Mouse (Mus musculus): Measurements from ENCODE around the gene Pptc7. TPM values are rescaled to one million over a fixed set of nuclear protein-coding genes. Genes with fewer than 3 reads are reported as not detected.

Pptc7 gene
- polyA plus RNA-seq, 1 experiment from 2014 or later, result 8.3 TPM

GRCm38 (mm10) chr5:122243781-122244523 lies 40.2 kb upstream of the Pptc7 start:
- peaks cover 3% of the 10 kb centered on the region for H3K36me3 ChIP-seq (replicated peaks; ENCODE audit: control insufficient read depth, insufficient read depth, low read depth, low read length)
- no peak overlapping the region for H3K4me2 ChIP-seq (ENCODE audit: low read depth, low read length)
- no peak for ATAC-seq (replicated peaks; ENCODE audit: insufficient number of reproducible peaks, low FRiP score, low TSS enrichment, low read depth)

GRCm38 (mm10) chr5:122245186-122245585 lies 39.0 kb upstream of the Pptc7 start:
- no peak for DNase-seq (ENCODE audit: low spot score)
- peaks cover 3% of the 10 kb centered on the region for H3K36me3 ChIP-seq (replicated peaks; ENCODE audit: control insufficient read depth, insufficient read depth, low read depth, low read length)
- no peak overlapping the region for H3K4me2 ChIP-seq (ENCODE audit: low read depth, low read length)
- no peak overlapping the region for H3K27ac ChIP-seq (replicated peaks; ENCODE audit: low read depth, low read length)
- 69% methylated on average over 3 of the region's 3 CpGs for WGBS
- no peak overlapping the region for H3K9ac ChIP-seq (replicated peaks; ENCODE audit: low read length)
- no peaks in the 10 kb centered on the region for H3K27me3 ChIP-seq (ENCODE audit: control insufficient read depth, insufficient read depth, low read length)
- H3K4me3 ChIP-seq (ENCODE audit: low read depth, low read length), result no peak overlapping the region
- no peaks in the 10 kb centered on the region for H3K4me1 ChIP-seq (ENCODE audit: control insufficient read depth, insufficient read depth, low read length)
- no peak for ATAC-seq (replicated peaks; ENCODE audit: insufficient number of reproducible peaks, low FRiP score, low TSS enrichment, low read depth)
- no peaks in the 10 kb centered on the region for H3K9me3 ChIP-seq (replicated peaks; ENCODE audit: control insufficient read depth, low read length)

More at GRCm38 (mm10) chr5:122243781-122244523, 40.2 kb upstream of the Pptc7 start:
- H3K9me3 ChIP-seq (replicated peaks; ENCODE audit: control insufficient read depth, low read length), result no peaks in the 10 kb centered on the region
- no peaks in the 10 kb centered on the region; the same call in 1 of the 2 replicates for H3K4me1 ChIP-seq (ENCODE audit: control insufficient read depth, insufficient read depth, low read length)
- WGBS, result 86% methylated on average over 17 of the region's 17 CpGs
- DNase-seq (ENCODE audit: low spot score), result no peak
- no peak overlapping the region for H3K27ac ChIP-seq (replicated peaks; ENCODE audit: low read depth, low read length)
- no peak overlapping the region for H3K4me3 ChIP-seq (ENCODE audit: low read depth, low read length)
- no peak overlapping the region for H3K9ac ChIP-seq (replicated peaks; ENCODE audit: low read length)
- no peaks in the 10 kb centered on the region for H3K27me3 ChIP-seq (ENCODE audit: control insufficient read depth, insufficient read depth, low read length)

DNA sequence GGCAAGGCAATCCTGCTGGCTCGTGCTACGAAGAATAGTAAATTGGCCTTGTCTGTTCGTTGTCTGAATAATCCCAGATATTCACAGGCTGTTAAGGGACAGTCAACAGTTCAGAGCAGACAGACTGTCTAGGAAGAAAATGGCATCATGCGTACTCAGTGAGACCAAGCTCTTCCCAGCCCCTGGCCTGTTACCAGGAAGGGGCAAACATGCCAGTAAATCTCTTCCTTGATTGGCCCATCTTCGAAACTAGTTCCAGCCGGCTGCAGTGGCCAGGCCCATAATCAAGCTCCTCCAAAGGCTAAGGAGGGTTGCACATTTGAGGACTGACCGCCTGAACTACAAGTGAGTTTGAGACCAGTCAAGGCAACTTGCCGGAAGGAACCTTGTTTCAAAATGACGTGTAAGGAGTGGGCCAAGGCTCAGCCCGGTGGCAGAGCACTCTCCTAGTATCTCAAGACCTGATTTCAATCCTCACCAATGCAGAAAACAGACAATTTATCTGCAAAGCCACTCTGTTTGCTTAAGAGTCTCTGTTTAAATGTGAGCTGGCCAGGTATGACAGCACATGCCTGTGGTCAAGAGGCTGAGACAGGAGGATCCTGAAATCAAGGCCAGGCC lies 37.5 kb upstream of the Pptc7 start:
- Histone ChIP-seq H3K27ac (replicated peaks; ENCODE audit: low read depth, low read length) (no peak overlapping the region), H3K4me1 (ENCODE audit: control insufficient read depth, insufficient read depth, low read length) (no peaks in the 10 kb centered on the region), H3K9ac (replicated peaks; ENCODE audit: low read length) (no peak overlapping the region), H3K4me3 (ENCODE audit: low read depth, low read length) (no peak overlapping the region), H3K36me3 (replicated peaks; ENCODE audit: control insufficient read depth, insufficient read depth, low read depth, low read length) (no peaks in the 10 kb centered on the region), H3K27me3 (ENCODE audit: control insufficient read depth, insufficient read depth, low read length) (no peaks in the 10 kb centered on the region), H3K4me2 (ENCODE audit: low read depth, low read length) (no peak overlapping the region), H3K9me3 (replicated peaks; ENCODE audit: control insufficient read depth, low read length) (no peaks in the 10 kb centered on the region)
- no peak for ATAC-seq (replicated peaks; ENCODE audit: insufficient number of reproducible peaks, low FRiP score, low TSS enrichment, low read depth)
- WGBS, result 83% methylated on average over 10 of the region's 10 CpGs
- no peak for DNase-seq (ENCODE audit: low spot score)

GRCm38 (mm10) chr5:122247529-122247928 lies 36.6 kb upstream of the Pptc7 start:
- ATAC-seq (replicated peaks; ENCODE audit: insufficient number of reproducible peaks, low FRiP score, low TSS enrichment, low read depth), result no peak
- Histone ChIP-seq H3K36me3 (replicated peaks; ENCODE audit: control insufficient read depth, insufficient read depth, low read depth, low read length) (no peaks in the 10 kb centered on the region), H3K4me2 (ENCODE audit: low read depth, low read length) (no peak overlapping the region), H3K4me3 (ENCODE audit: low read depth, low read length) (no peak overlapping the region), H3K9me3 (replicated peaks; ENCODE audit: control insufficient read depth, low read length) (no peaks in the 10 kb centered on the region), H3K9ac (replicated peaks; ENCODE audit: low read length) (no peak overlapping the region), H3K27me3 (ENCODE audit: control insufficient read depth, insufficient read depth, low read length) (no peaks in the 10 kb centered on the region), H3K27ac (replicated peaks; ENCODE audit: low read depth, low read length) (no peak overlapping the region), H3K4me1 (ENCODE audit: control insufficient read depth, insufficient read depth, low read length) (no peaks in the 10 kb centered on the region)
- WGBS, result 82% methylated on average over 11 of the region's 11 CpGs
- no peak for DNase-seq (ENCODE audit: low spot score)

GRCm38 (mm10) chr5:122247934-122248333 lies 36.2 kb upstream of the Pptc7 start:
- H3K9ac ChIP-seq (replicated peaks; ENCODE audit: low read length), result no peak overlapping the region
- no peaks in the 10 kb centered on the region for H3K27me3 ChIP-seq (ENCODE audit: control insufficient read depth, insufficient read depth, low read length)
- H3K4me2 ChIP-seq (ENCODE audit: low read depth, low read length), result no peak overlapping the region
- no peaks in the 10 kb centered on the region for H3K9me3 ChIP-seq (replicated peaks; ENCODE audit: control insufficient read depth, low read length)
- WGBS, result 89% methylated on average over 7 of the region's 7 CpGs
- no peak for DNase-seq (ENCODE audit: low spot score)
- no peaks in the 10 kb centered on the region for H3K36me3 ChIP-seq (replicated peaks; ENCODE audit: control insufficient read depth, insufficient read depth, low read depth, low read length)
- no peak overlapping the region for H3K27ac ChIP-seq (replicated peaks; ENCODE audit: low read depth, low read length)
- H3K4me3 ChIP-seq (ENCODE audit: low read depth, low read length), result no peak overlapping the region
- no peak for ATAC-seq (replicated peaks; ENCODE audit: insufficient number of reproducible peaks, low FRiP score, low TSS enrichment, low read depth)
- no peaks in the 10 kb centered on the region for H3K4me1 ChIP-seq (ENCODE audit: control insufficient read depth, insufficient read depth, low read length)

DNA sequence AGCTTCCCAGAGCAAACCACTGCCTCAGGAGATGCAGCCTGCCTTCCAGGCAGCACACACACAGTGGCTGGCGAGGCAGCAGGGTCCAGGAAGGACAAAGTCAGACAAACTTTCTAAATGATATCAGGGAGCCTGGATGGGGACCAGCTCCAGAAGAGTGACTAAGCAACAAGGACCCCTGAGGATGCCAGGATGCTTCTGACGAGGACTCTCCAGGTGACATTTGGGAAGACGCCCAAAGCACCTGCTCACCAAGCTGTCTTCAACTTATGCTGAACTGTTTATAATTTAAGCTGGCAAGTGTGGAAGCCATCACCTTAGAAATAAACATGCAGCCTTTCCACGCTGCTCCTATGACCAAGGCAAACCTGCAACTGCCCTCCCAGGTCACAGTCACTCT lies 34.9 kb upstream of the Pptc7 start:
- DNase-seq (ENCODE audit: low spot score), result no peak
- Histone ChIP-seq H3K27ac (replicated peaks; ENCODE audit: low read depth, low read length) (no peak overlapping the region), H3K9ac (replicated peaks; ENCODE audit: low read length) (no peak overlapping the region), H3K27me3 (ENCODE audit: control insufficient read depth, insufficient read depth, low read length) (no peaks in the 10 kb centered on the region), H3K4me3 (ENCODE audit: low read depth, low read length) (no peak overlapping the region), H3K4me1 (ENCODE audit: control insufficient read depth, insufficient read depth, low read length) (no peaks in the 10 kb centered on the region), H3K36me3 (replicated peaks; ENCODE audit: control insufficient read depth, insufficient read depth, low read depth, low read length) (no peaks in the 10 kb centered on the region), H3K9me3 (replicated peaks; ENCODE audit: control insufficient read depth, low read length) (no peaks in the 10 kb centered on the region), H3K4me2 (ENCODE audit: low read depth, low read length) (no peak overlapping the region)
- 82% methylated on average over 4 of the region's 4 CpGs for WGBS
- ATAC-seq (replicated peaks; ENCODE audit: insufficient number of reproducible peaks, low FRiP score, low TSS enrichment, low read depth), result no peak

GRCm38 (mm10) chr5:122251895-122252606 lies 32.1 kb upstream of the Pptc7 start:
- H3K4me1 ChIP-seq (ENCODE audit: control insufficient read depth, insufficient read depth, low read length), result no peaks in the 10 kb centered on the region
- ATAC-seq (replicated peaks; ENCODE audit: insufficient number of reproducible peaks, low FRiP score, low TSS enrichment, low read depth), result no peak

More at GRCm38 (mm10) chr5:122251895-122252606, 32.1 kb upstream of the Pptc7 start:
- Histone ChIP-seq H3K4me3 (ENCODE audit: low read depth, low read length) (no peak overlapping the region), H3K27ac (replicated peaks; ENCODE audit: low read depth, low read length) (no peak overlapping the region), H3K4me2 (ENCODE audit: low read depth, low read length) (no peak overlapping the region), H3K27me3 (ENCODE audit: control insufficient read depth, insufficient read depth, low read length) (no peaks in the 10 kb centered on the region), H3K9me3 (replicated peaks; ENCODE audit: control insufficient read depth, low read length) (no peaks in the 10 kb centered on the region), H3K36me3 (replicated peaks; ENCODE audit: control insufficient read depth, insufficient read depth, low read depth, low read length) (no peaks in the 10 kb centered on the region), H3K9ac (replicated peaks; ENCODE audit: low read length) (no peak overlapping the region)
- 74% methylated on average over 17 of the region's 17 CpGs for WGBS
- no peak for DNase-seq (ENCODE audit: low spot score)

Measured in embryonic facial prominence, embryonic 11.5 days (tissue).